In genomic region chr8:4612932-4613853, GRCm38 (mm10) we compare ENCODE assay signal across 8 mouse cellular contexts. TPM values are rescaled to one million over a fixed set of nuclear protein-coding genes. Genes with fewer than 3 reads are reported as not detected.
DNase-seq lines count a peak whose midpoint lies in the region; ATAC-seq lines count a peak whose summit lies in the region.

Gene Zfp958, plus strand, starts transcription at chr8:4613167.

- peak within 1 kb of the TSS; percentile 97 for H3K4me3 ChIP-seq in lung, embryonic 16.5 days (ENCODE audit: low read length)

- DNase-seq in MEL-GATA-1-ER (ENCODE audit: extremely low read depth, low read depth), result peak; percentile 97
- DNase-seq in cerebellum, adult 8-10 months, result peak; percentile 95
- peak; percentile 97 for DNase-seq in forelimb bud, embryonic 11.5 days (ENCODE audit: low read depth, low spot score)
- peak; percentile 98 for DNase-seq in layer of hippocampus, adult 9-10 months (ENCODE audit: low spot score)
- peak; percentile 67 for DNase-seq in ovary, postnatal 10 days (ENCODE audit: low spot score)
- peak; percentile 89 to 93 for DNase-seq in thymus, postnatal 10 days (ENCODE audit: low spot score in 2 of 2)

- under 1% methylated on average over 25 of the region's 25 CpGs for whole genome bisulfite sequencing in lung, embryonic 16.5 days

- H3K4me1 ChIP-seq in lung, embryonic 16.5 days (replicated peaks; ENCODE audit: control insufficient read depth, insufficient read depth, low read length), result peaks cover 6% of the 10 kb centered on the region; the same call in 1 of the 2 replicates

- ATAC-seq in hematopoietic stem cell, adult 5-6 weeks (replicated peaks in 1 of 2; ENCODE audit: insufficient read depth in 1 of 2, low FRiP score in 2 of 2, low TSS enrichment in 1 of 2, low read depth in 1 of 2, poor library complexity in 2 of 2, severe bottlenecking in 2 of 2), result peak; percentile 100
- peak; percentile 99 for ATAC-seq in lung, embryonic 16.5 days (ENCODE audit: low read depth)

- peak within 1 kb of the TSS; percentile 97 for H3K9ac ChIP-seq in lung, embryonic 16.5 days (ENCODE audit: low read length)

- peak within 1 kb of the TSS; percentile 90 for H3K4me2 ChIP-seq in lung, embryonic 16.5 days (ENCODE audit: low read depth, low read length)

- peak within 1 kb of the TSS; percentile 96 for H3K27ac ChIP-seq in lung, embryonic 16.5 days (ENCODE audit: low read length)

- H3K9me3 ChIP-seq in lung, embryonic 16.5 days (ENCODE audit: control insufficient read depth, low read length), result 0 out of 2 replicates have a peak, but pooled peaks cover 2% of the 10 kb centered on the region

- no peaks in the 10 kb centered on the region for H3K27me3 ChIP-seq in lung, embryonic 16.5 days (ENCODE audit: control insufficient read depth, insufficient read depth, low read depth, low read length)

- no peaks in the 10 kb centered on the region for H3K36me3 ChIP-seq in lung, embryonic 16.5 days (ENCODE audit: control insufficient read depth, insufficient read depth, low read length)

RNA-seq across cellular contexts. Expression of gene Zfp958, which starts in this region (rescaled TPM):
- 15.9 and 24.1 TPM in 2 replicates for total RNA-seq in hematopoietic stem cell, adult 5-6 weeks (2017)
- polyA plus RNA-seq in lung, embryonic 16.5 days (2015; fragmentation: Nextera tagmentation; extraction: Ambion mirVana), result 13.8 and 14.0 TPM in 2 replicates

Comparison
In these comparisons a context has a peak if more than half of its experiments do, and no peak if none do; other contexts are left out.
1. Peak in every context shown above with its lines: DNase-seq, ATAC-seq, H3K4me3 ChIP-seq and H3K27ac ChIP-seq.